Mouse (Mus musculus): ENCODE results near the gene Zfp536. TPM values are rescaled to one million over a fixed set of nuclear protein-coding genes. Genes with fewer than 3 reads are reported as not detected.

Gene Zfp536
- polyA plus RNA-seq, 1 experiment: not detected

- Histone ChIP-seq H3ac (ENCODE audit: control insufficient read depth, insufficient read length) (no peak overlapping the region), H3K4me3 (no peak overlapping the region), H3K4me2 (ENCODE audit: low read depth) (peak overlapping the region; percentile 45), H3K27me3 (ENCODE audit: control insufficient read depth, insufficient read depth, insufficient read length) (no peaks in the 10 kb centered on the region), H3K36me3 (ENCODE audit: control insufficient read depth, insufficient read depth) (no peaks in the 10 kb centered on the region), H3K79me2 (ENCODE audit: control insufficient read depth, insufficient read depth) (no peaks in the 10 kb centered on the region)
- no peak for TF ChIP-seq MYOG (IDR thresholded peaks at IDR 0.05; ENCODE audit: control insufficient read depth in 1 of 3, insufficient read depth in 1 of 3, insufficient read length in 2 of 3, low read depth in 2 of 3)
- TF ChIP-seq E2F4 (IDR thresholded peaks at IDR 0.05; ENCODE audit: insufficient read depth): no peak
- TF ChIP-seq REST (IDR thresholded peaks at IDR 0.05; ENCODE audit: insufficient read depth, insufficient read length): no peak
- no peak for TF ChIP-seq SRF (IDR thresholded peaks at IDR 0.05; ENCODE audit: control insufficient read depth, insufficient read length, low read depth)
- TF ChIP-seq POLR2A (IDR thresholded peaks at IDR 0.05; ENCODE audit: insufficient read length, low read depth): no peak
- no peak for TF ChIP-seq TCF3 (IDR thresholded peaks at IDR 0.05; ENCODE audit: insufficient read length, low read depth)
- TF ChIP-seq USF1 (IDR thresholded peaks at IDR 0.05; ENCODE audit: low read depth): no peak
- TF ChIP-seq CEBPB (IDR thresholded peaks at IDR 0.05; ENCODE audit: insufficient read depth, poor library complexity, severe bottlenecking): no peak
Measured at GRCm38 (mm10) chr7:37490312-37490711, 283.1 kb downstream of the Zfp536 start.

GRCm38 (mm10) chr7:37484946-37485345, 288.5 kb downstream of the Zfp536 start:
- TF ChIP-seq POLR2AphosphoS2 (IDR thresholded peaks at IDR 0.05; ENCODE audit: insufficient read length, low read depth): no peak
- TF ChIP-seq TCF3 (IDR thresholded peaks at IDR 0.05; ENCODE audit: insufficient read length, low read depth): no peak
- no peak for TF ChIP-seq REST (IDR thresholded peaks at IDR 0.05; ENCODE audit: insufficient read depth, insufficient read length)
- no peak for TF ChIP-seq E2F4 (IDR thresholded peaks at IDR 0.05; ENCODE audit: insufficient read depth)
- TF ChIP-seq POLR2A (IDR thresholded peaks at IDR 0.05; ENCODE audit: insufficient read length, low read depth): no peak
- TF ChIP-seq SRF (IDR thresholded peaks at IDR 0.05; ENCODE audit: control insufficient read depth, insufficient read length, low read depth): no peak
- no peak for TF ChIP-seq MAX (IDR thresholded peaks at IDR 0.05; ENCODE audit: low read depth)
- TF ChIP-seq CEBPB (IDR thresholded peaks at IDR 0.05; ENCODE audit: insufficient read depth, poor library complexity, severe bottlenecking): no peak
- TF ChIP-seq MYOD1 (IDR thresholded peaks at IDR 0.05; ENCODE audit: control insufficient read depth in 1 of 3, insufficient read length in 2 of 3, low read depth in 2 of 3): no peak
- TF ChIP-seq TCF12 (IDR thresholded peaks at IDR 0.05; ENCODE audit: insufficient read depth, poor library complexity, severe bottlenecking): no peak
- no peak for TF ChIP-seq USF1 (IDR thresholded peaks at IDR 0.05; ENCODE audit: low read depth)
- no peak for TF ChIP-seq MYOG (IDR thresholded peaks at IDR 0.05; ENCODE audit: control insufficient read depth in 1 of 3, insufficient read depth in 1 of 3, insufficient read length in 2 of 3, low read depth in 2 of 3)

GRCm38 (mm10) chr7:37482564-37482963, 290.9 kb downstream of the Zfp536 start:
- no peaks in the 10 kb centered on the region for H3K79me2 ChIP-seq (ENCODE audit: control insufficient read depth, insufficient read depth)
- no peak overlapping the region for H3K4me2 ChIP-seq (ENCODE audit: low read depth)
- no peak overlapping the region for H3K4me3 ChIP-seq
- no peak overlapping the region for H3ac ChIP-seq (ENCODE audit: control insufficient read depth, insufficient read length)
- H3K27me3 ChIP-seq (ENCODE audit: control insufficient read depth, insufficient read depth, insufficient read length): peaks cover 4% of the 10 kb centered on the region
- no peak for TF ChIP-seq SRF (IDR thresholded peaks at IDR 0.05; ENCODE audit: control insufficient read depth, insufficient read length, low read depth)
- TF ChIP-seq MAX (IDR thresholded peaks at IDR 0.05; ENCODE audit: low read depth): no peak
- TF ChIP-seq POLR2AphosphoS2 (IDR thresholded peaks at IDR 0.05; ENCODE audit: insufficient read length, low read depth): no peak
- TF ChIP-seq TCF12 (IDR thresholded peaks at IDR 0.05; ENCODE audit: insufficient read depth, poor library complexity, severe bottlenecking): no peak
- no peak for TF ChIP-seq TCF3 (IDR thresholded peaks at IDR 0.05; ENCODE audit: insufficient read length, low read depth)
- TF ChIP-seq MYOD1 (IDR thresholded peaks at IDR 0.05; ENCODE audit: control insufficient read depth in 1 of 3, insufficient read length in 2 of 3, low read depth in 2 of 3): no peak
- TF ChIP-seq POLR2A (IDR thresholded peaks at IDR 0.05; ENCODE audit: insufficient read length, low read depth): no peak
- H3K36me3 ChIP-seq (ENCODE audit: control insufficient read depth, insufficient read depth): no peaks in the 10 kb centered on the region

More at GRCm38 (mm10) chr7:37484946-37485345, 288.5 kb downstream of the Zfp536 start:
- Histone ChIP-seq H3K27me3 (ENCODE audit: control insufficient read depth, insufficient read depth, insufficient read length) (no peaks in the 10 kb centered on the region), H3K4me2 (ENCODE audit: low read depth) (no peak overlapping the region), H3K4me3 (no peak overlapping the region), H3K79me2 (ENCODE audit: control insufficient read depth, insufficient read depth) (no peaks in the 10 kb centered on the region), H3ac (ENCODE audit: control insufficient read depth, insufficient read length) (no peak overlapping the region), H3K36me3 (ENCODE audit: control insufficient read depth, insufficient read depth) (no peaks in the 10 kb centered on the region)

GRCm38 (mm10) chr7:37481165-37481564, 292.3 kb downstream of the Zfp536 start:
- TF ChIP-seq POLR2A (IDR thresholded peaks at IDR 0.05; ENCODE audit: insufficient read length, low read depth): no peak
- no peak for TF ChIP-seq MYOD1 (IDR thresholded peaks at IDR 0.05; ENCODE audit: control insufficient read depth in 1 of 3, insufficient read length in 2 of 3, low read depth in 2 of 3)
- TF ChIP-seq TCF12 (IDR thresholded peaks at IDR 0.05; ENCODE audit: insufficient read depth, poor library complexity, severe bottlenecking): no peak
- TF ChIP-seq USF1 (IDR thresholded peaks at IDR 0.05; ENCODE audit: low read depth): no peak
- TF ChIP-seq MAX (IDR thresholded peaks at IDR 0.05; ENCODE audit: low read depth): no peak
- TF ChIP-seq E2F4 (IDR thresholded peaks at IDR 0.05; ENCODE audit: insufficient read depth): no peak
- no peak for TF ChIP-seq CEBPB (IDR thresholded peaks at IDR 0.05; ENCODE audit: insufficient read depth, poor library complexity, severe bottlenecking)
- TF ChIP-seq TCF3 (IDR thresholded peaks at IDR 0.05; ENCODE audit: insufficient read length, low read depth): no peak
- TF ChIP-seq MYOG (IDR thresholded peaks at IDR 0.05; ENCODE audit: control insufficient read depth in 1 of 3, insufficient read depth in 1 of 3, insufficient read length in 2 of 3, low read depth in 2 of 3): no peak
- TF ChIP-seq POLR2AphosphoS2 (IDR thresholded peaks at IDR 0.05; ENCODE audit: insufficient read length, low read depth): no peak
- TF ChIP-seq SRF (IDR thresholded peaks at IDR 0.05; ENCODE audit: control insufficient read depth, insufficient read length, low read depth): no peak
- TF ChIP-seq REST (IDR thresholded peaks at IDR 0.05; ENCODE audit: insufficient read depth, insufficient read length): no peak

GRCm38 (mm10) chr7:37477309-37477708, 296.1 kb downstream of the Zfp536 start:
- H3K36me3 ChIP-seq (ENCODE audit: control insufficient read depth, insufficient read depth): no peaks in the 10 kb centered on the region
- H3K4me3 ChIP-seq: no peak overlapping the region
- TF ChIP-seq MAX (IDR thresholded peaks at IDR 0.05; ENCODE audit: low read depth) (no peak), MYOG (IDR thresholded peaks at IDR 0.05; ENCODE audit: control insufficient read depth in 1 of 3, insufficient read depth in 1 of 3, insufficient read length in 2 of 3, low read depth in 2 of 3) (no peak), POLR2A (IDR thresholded peaks at IDR 0.05; ENCODE audit: insufficient read length, low read depth) (no peak), REST (IDR thresholded peaks at IDR 0.05; ENCODE audit: insufficient read depth, insufficient read length) (no peak), E2F4 (IDR thresholded peaks at IDR 0.05; ENCODE audit: insufficient read depth) (no peak), TCF3 (IDR thresholded peaks at IDR 0.05; ENCODE audit: insufficient read length, low read depth) (no peak), SRF (IDR thresholded peaks at IDR 0.05; ENCODE audit: control insufficient read depth, insufficient read length, low read depth) (no peak), MYOD1 (IDR thresholded peaks at IDR 0.05; ENCODE audit: control insufficient read depth in 1 of 3, insufficient read length in 2 of 3, low read depth in 2 of 3) (no peak), TCF12 (IDR thresholded peaks at IDR 0.05; ENCODE audit: insufficient read depth, poor library complexity, severe bottlenecking) (no peak), USF1 (IDR thresholded peaks at IDR 0.05; ENCODE audit: low read depth) (no peak), CEBPB (IDR thresholded peaks at IDR 0.05; ENCODE audit: insufficient read depth, poor library complexity, severe bottlenecking) (no peak), POLR2AphosphoS2 (IDR thresholded peaks at IDR 0.05; ENCODE audit: insufficient read length, low read depth) (no peak)
- H3ac ChIP-seq (ENCODE audit: control insufficient read depth, insufficient read length): no peak overlapping the region
- H3K4me2 ChIP-seq (ENCODE audit: low read depth): no peak overlapping the region
- H3K79me2 ChIP-seq (ENCODE audit: control insufficient read depth, insufficient read depth): no peaks in the 10 kb centered on the region
- peaks cover 9% of the 10 kb centered on the region for H3K27me3 ChIP-seq (ENCODE audit: control insufficient read depth, insufficient read depth, insufficient read length)

More at GRCm38 (mm10) chr7:37481165-37481564, 292.3 kb downstream of the Zfp536 start:
- Histone ChIP-seq H3K27me3 (ENCODE audit: control insufficient read depth, insufficient read depth, insufficient read length) (peaks cover 4% of the 10 kb centered on the region), H3K4me3 (no peak overlapping the region), H3K79me2 (ENCODE audit: control insufficient read depth, insufficient read depth) (no peaks in the 10 kb centered on the region), H3K4me2 (ENCODE audit: low read depth) (no peak overlapping the region), H3K36me3 (ENCODE audit: control insufficient read depth, insufficient read depth) (no peaks in the 10 kb centered on the region), H3ac (ENCODE audit: control insufficient read depth, insufficient read length) (no peak overlapping the region)
